Mouse (Mus musculus) urinary bladder, adult 2 months (tissue): ENCODE results near the gene Gatd1. TPM values are rescaled to one million over a fixed set of nuclear protein-coding genes. Genes with fewer than 3 reads are reported as not detected.

Experiments used
- DNase-seq: peaks from one replicate; pipeline ENCODE4 v3.0.0; 2022; ENCODE audit warnings: low spot score
- polyA plus RNA-seq: library from polyadenylated mRNA; depleted of rRNA; stranded (reverse); fragments of >200 nt; gene quantifications from 2 replicates; pipeline ENCODE4 v1.2.3, GENCODE M21; 2012

Gatd1 gene
- polyA plus RNA-seq, 1 experiment, result 59.2 TPM

DNA sequence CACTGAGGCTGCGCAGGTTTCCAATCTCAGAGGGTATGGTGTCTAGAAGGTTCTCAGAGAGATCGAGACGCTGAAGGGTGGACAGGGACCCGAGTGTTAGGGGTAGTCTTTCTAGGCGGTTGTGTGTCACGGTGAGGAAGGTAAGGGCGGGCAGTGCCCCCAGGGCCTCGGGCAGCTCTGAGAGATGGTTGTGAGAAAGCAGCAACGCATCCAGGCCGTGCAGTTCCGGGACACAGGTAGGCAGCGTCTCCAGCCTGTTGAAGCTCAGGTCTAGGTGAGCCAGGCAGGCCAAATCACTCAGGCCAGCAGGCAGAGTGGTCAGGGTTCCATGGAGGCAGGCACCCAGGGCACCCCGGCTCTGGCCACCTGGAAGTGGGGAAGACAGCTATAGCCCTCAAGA lies 28.3 kb upstream of the Gatd1 start:
- DNase-seq, result peak; percentile 20

DNA sequence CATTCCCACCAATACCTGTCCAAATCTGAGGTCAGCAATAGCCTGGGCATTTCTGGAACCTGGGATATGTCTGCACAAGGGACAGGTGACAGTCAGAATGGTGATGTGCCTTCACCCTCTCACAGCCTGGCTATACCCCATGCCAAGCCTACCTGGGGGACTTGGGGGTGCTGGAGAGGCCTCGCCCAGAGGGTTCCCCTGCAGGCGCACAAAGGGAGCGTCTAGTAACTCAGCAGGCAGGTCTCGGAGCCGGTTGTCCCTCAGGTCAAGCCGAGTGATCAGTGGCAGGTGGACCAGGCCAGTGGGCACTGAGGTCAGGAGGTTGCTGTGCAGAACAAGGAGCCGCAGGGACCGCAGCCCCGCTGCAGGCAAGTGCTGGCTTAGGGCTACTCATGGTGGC lies 27.5 kb upstream of the Gatd1 start:
- DNase-seq, result no peak

DNA sequence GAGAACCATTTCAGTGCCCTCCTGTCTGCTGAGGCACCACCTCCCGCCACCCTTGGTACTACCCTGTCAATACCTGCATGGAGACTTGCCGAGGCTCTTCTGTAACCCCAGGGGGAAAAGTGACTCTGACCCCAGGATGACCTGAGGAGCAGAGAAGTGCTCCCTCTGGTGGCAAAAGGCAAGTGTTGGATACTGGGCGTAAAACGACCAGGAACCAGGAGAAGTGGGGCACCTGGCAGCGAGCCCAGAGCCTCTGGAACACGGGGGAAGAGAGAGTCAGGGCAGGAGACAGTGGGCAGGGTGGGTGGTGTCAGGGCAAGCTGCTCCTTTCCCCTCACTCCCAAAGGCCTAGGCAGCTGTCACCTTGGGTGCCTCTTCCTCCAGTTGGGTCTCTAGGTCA lies 26.7 kb upstream of the Gatd1 start:
- no peak for DNase-seq

DNA sequence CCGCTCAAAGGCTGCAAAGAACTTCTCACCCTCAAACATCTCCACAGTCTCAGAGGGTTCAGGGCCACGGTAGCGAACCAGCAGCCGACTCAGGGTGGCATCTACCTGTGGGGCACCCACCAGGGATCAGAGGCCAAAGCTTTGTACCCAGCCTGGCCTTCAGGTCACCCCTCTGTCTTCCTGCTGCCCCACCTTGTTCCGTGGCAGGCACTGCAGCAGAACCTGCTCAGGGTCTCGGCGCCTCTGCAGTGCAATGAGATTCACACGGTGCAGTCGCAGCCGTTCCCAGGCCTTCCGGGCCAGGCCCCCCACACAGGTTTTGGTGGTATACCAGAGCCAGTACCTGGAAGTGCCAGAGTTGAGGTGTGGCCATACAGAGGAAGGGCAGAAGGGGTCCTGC lies 25.9 kb upstream of the Gatd1 start:
- DNase-seq, result no peak

DNA sequence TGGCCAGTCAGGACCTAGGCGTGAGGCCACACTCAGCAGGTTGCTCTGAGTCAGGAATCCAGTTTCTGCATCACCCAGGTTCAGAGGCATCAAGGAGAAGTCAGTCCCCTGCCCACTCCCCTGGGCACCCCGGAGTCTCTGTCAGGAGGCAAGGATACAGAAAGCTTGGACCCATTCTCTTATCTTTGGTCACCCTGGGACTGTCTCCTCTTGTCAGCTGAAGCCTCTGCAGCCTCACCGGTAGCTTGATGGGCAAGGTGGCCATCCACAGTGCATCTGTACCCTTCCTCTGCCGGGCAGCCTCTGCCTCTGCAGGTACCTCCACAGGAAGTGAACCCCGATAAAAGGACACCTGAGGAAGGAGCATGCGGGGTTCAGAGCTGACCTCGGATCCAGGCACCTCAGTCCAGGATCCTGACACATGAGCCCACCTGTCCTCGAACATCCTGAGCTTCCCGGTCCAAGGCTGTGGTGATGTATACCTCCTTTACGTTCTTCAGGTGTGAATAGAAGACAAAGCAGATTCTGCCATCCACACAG lies 25.3 kb upstream of the Gatd1 start:
- no peak for DNase-seq

DNA sequence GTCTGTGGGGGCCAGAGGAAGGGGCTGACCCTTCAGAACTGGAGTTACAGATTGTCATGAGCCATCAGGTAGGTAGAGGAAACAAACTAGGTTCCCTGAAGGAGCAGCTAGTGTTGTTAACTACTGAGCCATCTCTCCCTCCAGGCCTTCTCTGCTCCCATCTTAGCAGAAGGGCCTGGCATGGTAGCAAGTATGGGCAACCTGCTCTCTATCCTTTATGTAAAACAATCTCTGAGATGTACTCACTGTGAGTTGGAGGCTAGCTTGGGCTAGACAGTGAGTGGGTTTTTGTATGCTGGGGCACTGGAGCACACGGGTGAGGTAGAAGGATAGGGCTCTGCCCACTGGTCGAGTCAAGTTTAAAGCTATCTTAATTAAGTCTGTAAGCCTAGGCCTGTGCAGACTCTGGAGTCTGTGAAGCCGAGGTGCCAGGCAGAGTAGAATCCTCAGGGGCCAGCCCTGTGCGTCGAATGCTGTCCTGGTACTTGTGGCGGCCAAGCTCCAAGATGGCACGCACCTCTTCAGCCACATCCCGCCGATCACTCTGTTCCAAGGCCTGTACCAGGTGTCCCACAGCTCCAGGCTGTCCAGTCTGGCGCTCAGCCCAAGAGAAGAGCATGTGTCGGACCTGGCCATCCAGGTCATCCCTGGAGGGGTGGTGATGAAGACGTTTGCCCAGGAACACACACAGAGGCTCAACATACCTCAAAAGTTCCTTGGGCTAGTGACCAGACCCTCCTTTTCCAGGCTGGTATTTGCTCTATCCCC lies 24.4 kb upstream of the Gatd1 start:
- DNase-seq, result no peak

DNA sequence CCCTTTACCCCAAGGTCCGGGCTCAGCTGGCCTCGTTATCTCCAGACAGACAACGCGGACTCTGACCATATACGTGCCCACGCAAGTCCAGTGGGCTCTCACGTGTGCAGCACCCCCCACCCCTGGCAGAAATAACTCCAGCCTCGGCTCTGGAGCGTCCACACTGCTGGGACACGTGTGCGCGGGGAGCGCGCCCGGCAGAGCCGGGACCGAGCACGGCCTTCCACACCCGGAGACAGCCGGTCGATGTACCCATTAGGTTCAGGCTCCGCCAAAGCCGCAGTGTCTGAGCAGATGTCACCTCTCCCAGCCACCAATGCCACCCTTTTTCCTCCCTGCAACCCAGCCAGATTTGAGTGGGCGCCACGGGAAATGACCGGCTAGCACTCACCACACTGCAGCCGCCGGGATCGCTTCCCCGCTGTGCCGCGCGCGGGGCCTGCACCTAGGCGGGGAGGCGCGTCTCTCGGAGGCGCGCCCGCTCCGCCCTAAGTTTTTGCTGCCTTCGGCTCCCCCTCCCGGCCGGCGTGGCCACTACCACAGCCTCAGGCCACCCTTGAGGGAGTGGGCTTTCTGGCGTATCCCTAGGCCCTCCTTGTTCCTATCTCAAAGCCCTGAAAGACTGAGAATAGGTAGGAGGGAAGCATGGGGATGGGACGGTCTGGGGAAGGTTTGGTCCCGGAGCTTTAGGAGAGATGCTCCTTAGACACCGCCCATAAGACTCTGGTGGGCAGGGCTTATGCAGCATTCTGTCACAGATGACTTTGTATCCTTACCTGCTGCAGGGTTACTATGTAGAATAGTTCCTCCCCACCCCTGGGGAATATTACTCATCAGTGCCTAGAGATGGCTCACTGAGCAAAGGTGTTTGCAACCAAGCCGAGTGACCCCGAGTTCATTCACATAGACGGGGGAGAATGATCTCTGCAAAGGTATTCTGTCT lies 23.5 kb upstream of the Gatd1 start, which contains the start of gene Slc25a22:
Gene Slc25a22, minus strand, starts transcription at position 715 of the 943 bp plus-strand sequence.
- DNase-seq, result no peak

DNA sequence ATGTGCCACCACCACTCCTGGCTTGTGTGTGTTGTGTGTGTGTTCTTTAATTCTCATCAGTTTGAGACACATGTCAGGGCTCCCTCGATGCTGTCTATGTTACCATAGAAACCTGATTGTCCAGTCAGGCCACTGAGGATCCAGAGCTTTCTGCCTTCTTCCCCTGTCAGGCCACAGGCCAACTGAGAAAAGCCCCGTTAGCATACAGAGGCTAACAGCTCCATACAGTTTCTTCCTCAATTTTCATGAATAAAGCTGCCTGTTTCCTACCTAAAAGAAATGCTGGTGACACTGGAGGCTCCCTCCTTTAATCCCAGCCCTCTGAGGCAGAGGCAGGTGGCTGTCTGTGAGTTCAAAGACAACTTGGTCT lies 22.6 kb upstream of the Gatd1 start:
- no peak for DNase-seq

DNA sequence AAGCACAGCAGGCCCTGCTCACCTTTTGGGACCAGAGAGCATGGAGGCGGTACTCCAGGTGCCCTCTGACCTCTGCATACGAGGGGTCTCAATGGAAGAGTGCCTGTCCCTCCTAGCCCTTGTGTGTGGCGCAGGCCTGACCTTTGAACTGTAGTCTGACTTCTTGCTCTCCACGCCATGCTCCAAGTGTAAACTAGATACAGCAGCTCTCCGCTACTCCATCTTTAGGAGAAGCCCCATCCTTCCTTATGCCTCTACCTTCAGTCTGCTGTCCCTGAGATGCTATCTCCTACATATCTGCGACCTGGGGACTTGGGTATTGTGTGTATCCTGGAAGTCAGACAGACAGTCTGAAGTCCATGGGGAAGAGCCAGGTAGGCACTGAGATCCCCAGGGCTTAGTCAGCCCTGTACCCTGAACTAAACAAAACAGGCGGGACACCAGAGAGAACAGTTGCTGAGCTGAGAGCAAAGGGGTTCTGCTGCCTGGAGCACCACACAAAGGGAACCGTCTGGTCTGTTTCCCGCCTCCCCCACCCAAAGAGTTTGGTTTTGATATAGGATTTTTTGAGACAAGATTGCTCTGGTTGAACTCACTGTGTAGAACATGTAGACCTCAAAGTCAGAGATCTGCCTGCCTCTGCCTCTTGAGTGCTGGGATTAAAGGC lies 22.1 kb upstream of the Gatd1 start:
- DNase-seq, result no peak

DNA sequence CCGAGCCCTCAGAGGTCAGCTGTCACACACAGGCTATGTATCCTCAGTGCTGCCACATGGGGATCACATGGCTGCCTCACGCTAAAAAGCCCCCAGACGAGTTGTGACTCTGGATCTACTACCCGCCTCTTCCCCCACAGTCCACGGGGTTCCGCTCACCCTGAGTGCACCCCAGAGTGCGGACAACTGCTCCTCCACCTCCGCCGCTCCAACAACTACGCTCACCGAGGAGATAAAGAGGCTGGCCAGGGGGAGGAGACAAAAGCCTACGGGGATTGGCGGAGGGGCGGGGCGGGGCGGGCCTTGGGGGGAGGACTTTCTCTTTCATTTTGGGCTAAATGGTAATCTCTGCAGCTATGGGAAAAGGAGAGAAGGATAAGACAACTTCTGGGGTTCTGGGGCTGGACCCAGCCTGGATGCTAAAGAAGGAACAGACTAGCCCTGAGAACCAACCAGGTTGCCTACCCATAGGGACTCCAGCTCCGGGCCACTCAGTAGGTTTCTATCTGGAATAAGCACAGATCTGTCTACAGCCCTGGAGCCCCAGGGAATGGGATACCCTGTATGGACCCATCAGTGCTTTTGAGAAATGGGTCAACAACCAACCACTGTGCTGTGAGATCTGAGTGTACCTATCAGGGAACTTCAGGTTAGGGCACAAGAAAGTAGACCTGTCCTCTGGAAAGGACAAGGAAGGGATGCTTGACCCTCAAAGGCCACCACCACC lies 21.4 kb upstream of the Gatd1 start:
- no peak for DNase-seq

DNA sequence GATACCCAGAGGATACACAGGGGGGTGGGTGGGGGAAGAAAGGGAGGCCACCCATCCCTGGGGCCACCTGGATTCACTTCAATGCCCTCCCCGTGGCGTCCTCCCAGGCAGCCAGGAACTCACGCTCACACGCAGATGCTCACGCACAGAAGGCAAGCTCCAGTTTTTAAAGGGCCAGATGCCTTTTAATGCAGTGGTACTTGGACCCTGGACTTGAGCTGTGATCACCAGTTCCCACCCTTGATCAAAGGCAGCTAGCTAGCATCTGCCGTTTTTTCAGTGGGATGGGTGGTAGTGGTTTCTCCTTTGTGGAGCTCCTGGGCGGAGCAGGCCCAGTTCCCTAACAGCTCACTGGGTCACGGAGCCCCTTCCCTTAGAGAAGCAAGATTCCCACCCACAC lies 20.5 kb upstream of the Gatd1 start:
- no peak for DNase-seq

DNA sequence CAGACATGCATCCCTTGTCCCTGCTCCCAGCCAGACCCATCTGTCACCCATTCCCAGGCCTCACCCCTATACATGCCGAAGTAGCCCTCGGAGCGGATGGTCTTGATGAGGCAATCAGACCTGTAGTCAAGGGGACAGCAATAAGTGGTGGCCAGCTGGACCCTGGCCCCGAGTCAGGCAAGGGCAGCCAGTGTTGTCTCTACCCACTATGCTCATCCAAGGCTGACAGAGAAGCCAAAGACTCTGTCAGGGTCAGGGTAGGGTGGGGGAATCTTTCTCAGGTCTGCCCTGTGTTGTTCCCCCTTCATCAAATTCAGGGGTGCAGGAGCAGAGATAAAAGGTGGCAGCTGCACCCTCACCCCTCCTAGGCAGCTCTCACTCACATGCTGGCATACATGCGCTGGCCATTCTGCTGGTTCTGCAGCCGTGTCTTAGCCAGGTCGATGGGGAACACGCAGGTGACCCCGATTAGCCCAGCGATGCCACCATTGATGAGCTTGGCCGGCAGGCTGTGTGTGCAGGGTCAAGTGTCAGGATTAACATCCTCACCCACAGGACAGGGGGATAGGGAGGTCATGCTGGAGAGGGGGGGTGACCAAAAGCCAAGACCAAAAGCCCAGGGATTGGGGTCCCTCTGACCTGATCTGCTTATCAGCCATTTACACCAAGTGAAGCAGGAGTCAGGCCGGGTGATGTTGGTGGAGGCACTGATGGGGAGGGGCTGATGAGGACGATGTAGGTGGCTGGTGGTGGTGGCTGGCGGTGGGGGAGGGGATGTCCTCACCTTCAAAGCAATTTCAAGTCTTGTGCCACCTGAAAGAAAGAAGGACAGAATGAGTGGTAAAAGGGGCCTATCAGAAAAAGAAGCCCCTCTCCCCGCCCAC lies 19.8 kb upstream of the Gatd1 start:
- no peak for DNase-seq

DNA sequence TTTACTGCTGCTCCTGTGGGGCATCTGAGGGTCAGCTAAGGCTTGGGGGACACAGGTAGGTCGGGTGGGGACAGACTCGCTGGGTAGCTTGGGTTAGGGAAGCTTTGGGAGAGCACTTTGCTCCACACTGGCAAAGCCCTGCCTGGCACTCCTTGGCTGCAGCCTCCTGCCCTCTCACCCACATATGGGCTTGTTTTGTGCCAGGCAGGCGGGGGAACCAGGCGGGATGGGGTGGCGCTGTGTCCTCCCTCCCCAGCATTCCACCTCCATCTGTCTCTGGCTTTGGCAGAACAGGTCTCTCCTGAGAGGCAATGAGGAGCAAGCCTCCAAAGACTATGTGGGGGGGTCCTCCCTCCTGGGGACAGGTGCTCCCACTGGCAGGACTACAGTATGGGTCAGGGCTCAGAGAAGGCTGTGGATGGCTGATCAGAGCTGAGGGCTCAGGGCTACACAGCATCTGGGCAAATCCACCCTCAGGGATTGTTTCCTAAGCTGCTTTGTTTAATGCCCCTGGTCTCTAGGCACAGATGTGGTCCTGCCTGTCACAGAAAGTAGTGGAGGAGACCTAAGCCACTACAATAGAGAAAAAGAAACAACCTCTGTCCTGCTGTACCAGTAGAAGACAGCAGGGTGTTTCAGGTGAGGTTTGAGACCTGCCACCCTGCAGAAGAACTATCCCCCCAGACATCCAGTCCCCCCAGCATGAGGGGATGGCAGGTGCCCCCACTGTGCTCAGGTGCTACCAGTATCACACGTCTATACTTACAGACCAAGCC lies 19.0 kb upstream of the Gatd1 start:
- no peak for DNase-seq

DNA sequence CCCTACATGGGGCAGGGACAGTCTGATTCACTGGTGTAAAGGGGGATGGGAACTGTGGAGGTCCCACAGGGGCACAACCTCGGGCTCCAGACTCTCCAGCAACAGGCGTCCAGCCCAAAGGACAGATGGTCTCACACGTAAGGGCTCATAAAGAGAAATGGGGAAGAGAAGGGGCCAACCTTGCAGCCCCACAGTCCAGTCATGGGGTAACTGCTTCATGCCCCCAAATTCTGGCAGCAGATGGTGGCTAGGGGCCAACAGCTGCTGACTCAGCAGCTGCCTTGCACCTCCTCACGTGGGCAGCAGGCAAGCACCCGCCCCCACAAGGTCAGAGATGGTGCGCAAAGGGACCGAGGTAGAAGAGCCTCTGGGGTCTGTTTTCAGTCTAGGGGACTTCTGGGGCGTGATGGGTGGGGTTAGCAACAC lies 18.3 kb upstream of the Gatd1 start:
- no peak for DNase-seq

DNA sequence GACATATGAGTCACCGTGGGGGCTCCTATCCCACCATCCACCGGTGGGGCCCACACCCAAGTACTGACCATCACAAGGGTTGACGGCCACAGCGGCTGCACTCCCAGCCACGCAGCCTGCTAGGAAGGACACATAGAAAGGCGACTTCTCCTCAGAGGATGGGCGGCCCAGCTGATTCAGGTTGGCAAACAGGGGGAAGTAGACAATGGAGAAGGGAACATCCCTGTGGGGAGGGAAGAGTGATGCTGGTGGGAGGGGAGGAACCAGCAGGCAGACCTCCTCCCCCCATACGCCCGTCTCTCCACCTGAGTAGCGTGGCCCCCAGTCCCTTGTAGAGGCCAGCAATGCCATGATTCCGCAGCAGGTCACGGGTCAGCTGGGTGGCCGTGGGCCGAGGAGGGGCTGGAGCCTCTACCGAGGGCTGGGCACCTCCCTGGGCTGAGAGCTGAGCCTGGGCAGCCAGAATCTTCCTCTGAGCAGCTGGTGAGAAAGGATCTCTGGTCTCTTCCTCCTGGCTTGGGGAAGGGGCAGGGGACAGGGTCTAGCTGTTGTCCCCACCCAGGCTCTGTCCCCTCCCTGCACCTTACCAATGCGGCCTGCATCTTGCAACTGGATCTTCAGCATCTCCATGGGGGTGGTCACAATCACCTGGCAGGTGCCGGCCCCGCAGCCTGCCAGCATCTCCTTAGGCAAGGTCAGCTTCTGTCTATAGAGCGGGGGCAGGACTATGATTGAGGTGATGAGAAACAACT lies 17.7 kb upstream of the Gatd1 start:
- no peak for DNase-seq

DNA sequence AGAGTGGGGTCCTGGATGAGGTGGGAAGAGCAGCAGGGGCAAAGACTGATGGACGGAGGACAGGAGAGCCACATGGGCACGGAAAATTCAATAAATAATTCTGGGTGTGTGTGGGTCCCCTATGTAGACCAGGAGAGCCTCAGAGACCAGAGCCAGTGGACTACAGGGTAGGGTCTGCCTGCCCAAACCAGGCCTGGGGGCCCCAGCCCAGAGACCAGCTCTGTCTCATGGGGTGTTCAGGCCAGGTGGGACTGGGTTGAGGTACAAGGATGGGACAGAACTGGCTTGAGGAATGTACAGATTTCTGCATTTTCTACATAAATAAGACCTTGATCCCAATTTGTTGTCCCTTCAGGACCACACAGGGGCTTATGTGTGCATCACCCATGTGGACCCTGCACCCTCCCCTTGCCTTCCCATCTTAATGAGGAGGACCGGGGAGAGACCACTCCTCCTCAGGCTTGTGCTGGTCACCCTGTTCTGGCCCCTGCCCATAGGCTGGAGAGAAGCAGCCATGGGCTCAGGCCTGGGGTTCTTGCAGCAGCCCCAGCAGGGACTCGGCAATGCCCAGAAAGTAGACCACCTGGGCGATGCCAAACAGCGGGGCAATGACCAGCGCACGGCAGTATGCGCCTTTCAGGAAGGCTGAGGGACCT lies 16.8 kb upstream of the Gatd1 start:
- no peak for DNase-seq

DNA sequence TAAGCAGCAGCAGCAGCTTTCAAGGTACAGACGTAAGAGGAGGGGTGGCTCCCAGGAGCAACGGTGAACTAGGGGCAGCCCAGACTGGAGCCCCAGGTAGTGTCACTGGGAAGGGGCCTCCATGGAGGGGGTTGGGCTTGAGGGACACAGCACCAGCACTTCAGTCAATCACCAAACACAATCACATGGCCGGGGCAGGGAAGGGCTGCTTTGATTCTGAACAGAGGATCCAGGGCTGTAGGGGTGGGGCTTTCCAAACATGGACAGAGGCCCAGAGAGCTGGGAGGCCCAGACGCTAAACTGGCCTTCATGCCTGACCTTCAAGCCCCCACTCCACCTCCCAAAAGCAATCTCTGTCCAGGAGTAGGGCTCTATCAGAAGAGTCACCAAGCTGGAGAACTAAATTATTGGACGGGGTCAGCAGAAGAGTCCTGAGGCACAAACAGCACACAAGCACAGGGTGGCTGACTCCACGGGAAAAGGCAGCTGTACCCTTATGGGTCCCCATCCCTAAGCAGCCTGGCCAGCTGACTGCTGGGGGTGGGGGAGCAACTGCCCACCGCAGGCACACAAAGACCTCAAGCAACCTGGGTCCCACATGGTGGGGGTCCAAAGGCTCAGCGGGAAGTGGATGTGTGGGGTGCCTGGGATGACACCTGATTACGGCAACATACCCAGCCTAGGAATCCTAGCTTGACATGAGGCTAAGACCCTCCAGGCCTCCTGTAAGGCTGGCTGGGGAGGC lies 16.1 kb upstream of the Gatd1 start:
- DNase-seq, result no peak

DNA sequence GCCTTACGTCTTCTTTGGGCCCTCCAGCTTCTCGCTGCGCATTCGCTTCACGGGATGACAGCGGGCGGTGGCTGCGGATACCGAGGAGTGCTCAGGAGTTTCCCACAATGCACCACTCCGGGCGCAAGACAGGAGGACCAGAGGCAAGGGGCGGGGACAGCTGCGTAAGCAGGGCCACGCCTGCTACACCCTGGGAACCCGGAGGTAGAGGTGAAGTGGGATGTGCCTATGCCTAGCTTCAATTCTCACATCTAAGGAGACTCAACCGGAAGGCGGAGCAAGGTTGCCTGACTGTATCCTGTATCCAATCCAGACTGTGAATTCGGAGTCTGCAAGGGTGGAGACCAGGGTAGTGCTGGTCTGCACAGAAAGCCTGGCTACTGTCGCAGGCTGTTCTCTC lies 15.4 kb upstream of the Gatd1 start, which contains the start of gene Cend1:
Gene Cend1, minus strand, starts transcription at position 182 of the 400 bp plus-strand sequence.
- DNase-seq, result no peak
